Mouse (Mus musculus): Measurements from ENCODE around the gene Nrcam. TPM values are rescaled to one million over a fixed set of nuclear protein-coding genes. Genes with fewer than 3 reads are reported as not detected.

The Nrcam gene
- total RNA-seq, 2 experiments from 2014 or later = 515 to 517 TPM

GRCm38 (mm10) chr12:44524621-44525565 lies 196.2 kb downstream of the Nrcam start:
- DNase-seq (ENCODE audit: extremely low spot score in 1 of 2, low spot score in 2 of 2) = no peak
- no peak overlapping the region for H3K4me3 ChIP-seq
- intact Hi-C loops (cut with DNase I) = no loop called here
- no peak for TF ChIP-seq CTCF (IDR thresholded peaks at IDR 0.05)
- peak overlapping the region; percentile 59; the same call in 1 of the 2 replicates for H3K27ac ChIP-seq

DNA sequence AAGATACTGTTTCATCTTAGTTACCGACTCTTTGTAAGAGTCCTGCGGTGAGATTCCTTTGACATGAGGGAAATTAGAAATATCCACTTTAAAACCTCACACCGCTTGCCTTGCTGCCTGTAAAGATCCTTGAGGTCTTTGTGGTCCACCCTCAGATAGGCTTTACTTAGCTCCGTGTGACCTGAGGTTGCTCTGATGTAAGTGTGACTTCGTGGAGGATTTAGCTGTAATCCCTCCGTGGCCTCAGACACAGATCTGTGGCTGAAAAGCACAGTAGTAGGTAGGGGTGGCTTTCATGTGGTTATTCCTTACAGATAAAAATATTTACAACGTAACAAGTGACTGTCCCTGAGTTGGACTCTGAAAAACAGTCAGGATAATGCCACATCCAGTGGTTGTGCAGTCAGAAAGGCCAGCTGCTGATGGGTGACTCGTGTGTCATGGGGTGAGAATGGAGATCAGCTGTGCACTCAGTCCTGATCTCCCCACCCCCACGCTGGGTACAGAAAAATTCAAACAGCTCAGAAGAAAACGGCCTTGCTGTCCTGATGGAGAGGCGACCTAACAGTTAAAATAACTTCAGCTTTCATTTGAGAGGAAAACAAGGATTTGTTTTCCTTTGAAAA lies 199.8 kb downstream of the Nrcam start:
- intact Hi-C loops (cut with DNase I) = no loop called here
- no peak for DNase-seq (ENCODE audit: extremely low spot score in 1 of 2, low spot score in 2 of 2)
- no peak for TF ChIP-seq CTCF (IDR thresholded peaks at IDR 0.05)
- Histone ChIP-seq H3K4me3 (no peak overlapping the region), H3K27ac (no peak overlapping the region)

DNA sequence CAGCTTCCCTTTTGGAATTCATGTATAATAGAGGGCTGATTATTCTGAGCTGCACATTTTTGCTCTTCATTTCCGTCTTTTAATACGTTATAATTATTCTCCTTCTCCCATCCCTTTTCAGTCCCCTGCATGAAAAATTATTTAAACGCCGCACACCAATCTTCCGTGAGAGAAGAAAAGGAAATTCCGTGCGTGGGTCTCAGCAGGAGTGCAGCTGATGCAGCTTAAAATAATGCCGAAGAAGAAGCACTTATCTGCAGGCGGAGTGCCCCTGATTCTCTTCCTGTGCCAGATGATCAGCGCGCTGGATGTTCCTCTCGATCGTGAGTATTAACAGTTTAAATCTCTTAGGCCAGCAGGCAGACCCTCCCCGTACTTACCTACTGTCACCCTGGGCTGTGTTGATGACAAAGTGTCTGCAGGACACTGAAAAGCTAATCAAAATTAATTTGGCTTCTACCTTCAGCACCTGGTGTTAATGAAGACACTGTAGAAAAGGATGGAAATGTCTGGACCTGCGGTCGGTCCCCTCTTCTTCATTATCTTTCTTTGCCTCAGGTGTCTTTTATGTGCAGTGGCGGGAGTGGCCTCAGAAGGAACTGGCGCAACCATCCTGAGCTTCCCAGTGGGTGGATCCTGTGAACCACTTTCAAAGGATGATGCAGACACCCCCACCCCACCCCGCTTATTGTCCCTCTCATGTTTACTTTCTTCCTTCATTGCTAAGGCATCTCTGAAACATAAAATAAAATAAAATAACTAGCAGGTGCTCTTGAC lies 203.8 kb downstream of the Nrcam start:
- Histone ChIP-seq H3K4me3 (0 out of 2 replicates have a peak overlapping the region, but pooled peaks have one; percentile 16), H3K27ac (peak overlapping the region; percentile 70)
- intact Hi-C loops (cut with DNase I) = loop anchor here (5.0 kb wide), 1 partner anchor 150 kb away; no protein-coding TSS in a partner anchor
- DNase-seq (ENCODE audit: extremely low spot score in 1 of 2, low spot score in 2 of 2) = peak in 1 of 2 experiments; percentile 32
- no peak for TF ChIP-seq CTCF (IDR thresholded peaks at IDR 0.05)

- intact Hi-C loops (cut with DNase I) = loop anchor here (5.0 kb wide), 1 partner anchor 152 kb away; no protein-coding TSS in a partner anchor
- no peak overlapping the region for H3K27ac ChIP-seq
Measured at GRCm38 (mm10) chr12:44534100-44534633, 205.5 kb downstream of the Nrcam start.

DNA sequence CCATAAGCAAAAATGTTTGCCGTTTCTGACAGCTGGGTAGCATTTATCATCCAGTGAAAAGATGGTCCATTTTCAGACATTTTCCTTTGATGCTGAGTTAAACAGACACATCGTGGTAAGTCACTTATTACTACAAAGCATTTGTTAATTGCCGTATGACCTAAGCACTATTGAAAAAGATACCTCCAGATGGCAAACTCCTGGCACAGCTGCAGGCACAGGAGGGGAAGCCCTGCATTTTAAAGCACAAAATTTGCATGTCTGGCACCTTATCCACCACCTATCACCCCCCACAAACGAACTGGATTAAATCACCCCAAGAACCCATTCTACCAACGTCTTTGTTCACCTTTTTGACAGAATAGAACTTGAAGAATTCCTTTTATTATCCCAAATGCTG lies 206.9 kb downstream of the Nrcam start:
- Histone ChIP-seq H3K27ac (no peak overlapping the region), H3K4me3 (no peak overlapping the region)
- intact Hi-C loops (cut with DNase I) = no loop called here

More at GRCm38 (mm10) chr12:44534100-44534633, 205.5 kb downstream of the Nrcam start:
- no peak for TF ChIP-seq CTCF (IDR thresholded peaks at IDR 0.05)
- no peak overlapping the region for H3K4me3 ChIP-seq
- DNase-seq (ENCODE audit: extremely low spot score in 1 of 2, low spot score in 2 of 2) = no peak

GRCm38 (mm10) chr12:44547721-44548369 lies 219.2 kb downstream of the Nrcam start:
- TF ChIP-seq CTCF (IDR thresholded peaks at IDR 0.05) = peak; percentile 83
- H3K27ac ChIP-seq = no peak overlapping the region
- intact Hi-C loops (cut with DNase I) = loop anchor here (2.0 to 10.0 kb wide), 3 partner anchors 219 to 333 kb away; partner anchors contain the start of genes Dnajb9 and Nrcam
- DNase-seq (ENCODE audit: extremely low spot score in 1 of 2, low spot score in 2 of 2) = peak; percentile 71 to 77
- H3K4me3 ChIP-seq = no peak overlapping the region

More for the DNA sequence above, 206.9 kb downstream of the Nrcam start:
- DNase-seq (ENCODE audit: extremely low spot score in 1 of 2, low spot score in 2 of 2) = no peak
- TF ChIP-seq CTCF (IDR thresholded peaks at IDR 0.05) = no peak

DNA sequence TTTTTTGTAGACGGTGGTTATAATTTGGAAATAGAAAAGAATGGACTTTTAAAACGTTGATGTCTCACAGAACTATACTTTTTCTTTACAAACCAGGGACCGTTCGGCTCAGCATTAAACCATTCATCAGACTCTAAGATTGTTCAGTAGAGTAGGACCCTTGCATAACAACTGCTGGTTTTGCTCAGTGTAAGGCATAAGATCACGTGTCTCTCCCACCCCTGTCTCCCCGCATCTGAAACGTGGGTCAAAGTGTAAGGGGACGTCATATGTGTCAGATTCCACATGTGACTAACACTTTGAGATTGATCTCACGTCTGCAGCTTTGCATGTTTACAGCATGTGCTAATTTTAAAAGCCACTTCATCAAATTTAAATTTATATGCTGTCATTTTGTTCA lies 219.8 kb downstream of the Nrcam start:
- no peak for DNase-seq (ENCODE audit: extremely low spot score in 1 of 2, low spot score in 2 of 2)
- no peak overlapping the region for H3K27ac ChIP-seq
- H3K4me3 ChIP-seq = no peak overlapping the region
- no peak for TF ChIP-seq CTCF (IDR thresholded peaks at IDR 0.05)
- intact Hi-C loops (cut with DNase I) = loop anchor here (2.0 to 10.0 kb wide), 3 partner anchors 220 to 334 kb away; partner anchors contain the start of genes Dnajb9 and Nrcam

DNA sequence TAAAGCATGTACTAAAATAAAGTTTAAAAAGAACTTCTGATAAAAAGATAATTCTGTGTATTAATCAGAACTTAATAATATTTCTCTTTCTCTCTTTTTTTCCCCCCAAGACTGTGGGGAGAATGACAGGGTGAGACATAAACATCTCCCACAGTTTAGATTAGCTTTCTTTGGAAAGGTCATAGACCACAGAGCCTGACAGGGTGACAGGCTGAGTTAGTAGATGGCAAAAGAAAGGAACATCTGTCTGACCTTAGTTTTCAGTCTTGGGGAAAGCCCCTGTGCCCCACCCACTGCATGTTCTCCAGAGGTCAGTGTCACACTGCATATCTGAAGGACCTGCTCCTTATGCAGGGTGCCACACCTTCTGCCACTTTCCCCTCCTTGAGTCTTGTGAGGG lies 222.9 kb downstream of the Nrcam start:
- H3K27ac ChIP-seq = no peak overlapping the region
- intact Hi-C loops (cut with DNase I) = no loop called here
- no peak for TF ChIP-seq CTCF (IDR thresholded peaks at IDR 0.05)
- no peak for DNase-seq (ENCODE audit: extremely low spot score in 1 of 2, low spot score in 2 of 2)
- H3K4me3 ChIP-seq = no peak overlapping the region

DNA sequence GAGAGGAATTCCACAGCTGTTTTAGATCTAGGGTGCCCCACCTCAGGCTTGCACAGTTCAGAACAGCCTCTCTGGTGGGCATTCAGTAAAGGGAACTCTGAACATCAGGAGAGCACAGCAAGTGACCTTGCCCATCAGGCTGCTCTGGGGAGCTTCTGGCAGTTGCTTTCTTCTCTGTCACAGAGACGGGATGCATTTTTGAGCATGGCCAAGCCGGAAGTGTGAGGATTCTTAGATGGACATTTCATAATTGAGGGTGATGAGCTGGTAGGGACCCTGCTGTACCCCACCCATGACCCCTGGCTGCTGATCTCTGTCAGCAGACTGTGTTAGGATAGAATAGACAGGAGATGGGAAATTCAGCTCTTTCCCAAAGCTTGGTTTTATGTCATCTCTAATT lies 225.4 kb downstream of the Nrcam start:
- Histone ChIP-seq H3K27ac (no peak overlapping the region), H3K4me3 (no peak overlapping the region)
- no peak for DNase-seq (ENCODE audit: extremely low spot score in 1 of 2, low spot score in 2 of 2)
- TF ChIP-seq CTCF (IDR thresholded peaks at IDR 0.05) = no peak
- intact Hi-C loops (cut with DNase I) = no loop called here

GRCm38 (mm10) chr12:44554808-44555207 lies 226.1 kb downstream of the Nrcam start:
- H3K27ac ChIP-seq = no peak overlapping the region
- intact Hi-C loops (cut with DNase I) = no loop called here
- TF ChIP-seq CTCF (IDR thresholded peaks at IDR 0.05) = no peak
- DNase-seq (ENCODE audit: extremely low spot score in 1 of 2, low spot score in 2 of 2) = no peak
- no peak overlapping the region for H3K4me3 ChIP-seq

GRCm38 (mm10) chr12:44560002-44560401 lies 231.3 kb downstream of the Nrcam start:
- DNase-seq (ENCODE audit: extremely low spot score in 1 of 2, low spot score in 2 of 2) = no peak
- no peak overlapping the region for H3K4me3 ChIP-seq
- intact Hi-C loops (cut with DNase I) = no loop called here
- H3K27ac ChIP-seq = no peak overlapping the region
- TF ChIP-seq CTCF (IDR thresholded peaks at IDR 0.05) = no peak
